Mouse (Mus musculus) limb, embryonic 10.5 days (tissue): ENCODE measurements around the gene Pde3b. TPM values are rescaled to one million over a fixed set of nuclear protein-coding genes. Genes with fewer than 3 reads are reported as not detected.

Experiments
- DNase-seq: peaks from one replicate; pipeline ENCODE4 v3.0.0-alpha.2; 2017; ENCODE audit warnings: low spot score
- H3K27ac ChIP-seq: fragments of 300-500 bp; sonication (generic); 2 replicates; pipeline ENCODE4 v1.5.1; 2016; ENCODE audit warnings: mild to moderate bottlenecking
- H3K27me3 ChIP-seq: fragments of 300-500 bp; sonication (generic); 2 replicates; pipeline ENCODE4 v1.6.1; 2016; ENCODE audit warnings: low read depth, mild to moderate bottlenecking; ENCODE audit not compliant: poor library complexity, severe bottlenecking
- H3K36me3 ChIP-seq: fragments of 300-500 bp; sonication (generic); 2 replicates; pipeline ENCODE4 v1.6.1; 2016; ENCODE audit warnings: mild to moderate bottlenecking, moderate library complexity
- H3K4me1 ChIP-seq: fragments of 300-500 bp; sonication (generic); 2 replicates; pipeline ENCODE4 v1.6.1; 2016
- H3K4me3 ChIP-seq: fragments of 300-500 bp; sonication (generic); 2 replicates; pipeline ENCODE4 v1.5.1; 2016; ENCODE audit warnings: mild to moderate bottlenecking, moderate library complexity
- H3K9me3 ChIP-seq: fragments of 300-500 bp; sonication (generic); replicated peaks from 2 replicates; pipeline ENCODE4 v1.6.1; 2016; ENCODE audit warnings: mild to moderate bottlenecking
- WGBS: fragments of 180-500 bp; shearing (Covaris S2); methylation state at CpG from one replicate; pipeline ENCODE4 v1.1.7; 2016; 5-methylcytosine and 5-hydroxymethylcytosine counted together
- polyA plus RNA-seq: library from polyadenylated mRNA; unstranded; fragments of >200 nt; fragmentation: Nextera tagmentation; extraction: Ambion mirVana; gene quantifications from 2 replicates; pipeline ENCODE4 v1.2.1, GENCODE M21; 2016

Gene Pde3b
- polyA plus RNA-seq, 1 experiment from 2014 or later, result 7.8 TPM

DNA sequence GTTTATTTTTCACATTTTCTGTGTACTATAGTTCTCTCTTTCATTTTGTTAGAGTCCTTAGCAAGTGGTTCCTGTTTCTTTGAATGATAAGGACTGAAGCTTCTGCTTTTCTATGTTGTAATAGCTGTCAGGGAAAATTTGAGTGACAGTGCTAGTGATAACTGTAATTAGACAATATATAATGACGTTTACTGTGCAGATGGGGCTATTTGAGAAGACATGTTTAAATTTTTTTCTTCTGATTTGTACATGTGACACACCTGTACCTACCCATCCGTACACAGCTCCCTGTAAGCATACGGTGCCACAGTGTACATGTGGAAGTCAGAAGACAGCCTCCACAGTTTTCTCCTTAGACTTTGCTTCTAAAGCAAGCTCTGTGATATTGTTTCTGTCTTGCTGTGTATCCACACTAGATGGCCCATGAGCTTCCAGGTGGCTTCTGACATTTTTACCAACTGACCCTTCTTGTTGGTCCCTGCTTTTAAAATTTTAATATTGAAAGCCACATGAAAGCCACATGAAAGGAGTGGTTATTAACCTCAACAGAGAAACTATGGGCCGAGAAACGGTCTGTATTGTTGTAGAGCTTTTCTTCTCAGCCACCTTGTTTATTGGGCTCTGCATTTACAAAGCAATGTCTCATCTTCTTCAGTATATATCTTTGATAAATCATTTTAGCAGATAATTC lies 38.4 kb downstream of the Pde3b start:
- H3K4me1 ChIP-seq, result no peaks in the 10 kb centered on the region
- no peaks in the 10 kb centered on the region for H3K9me3 ChIP-seq
- no peaks in the 10 kb centered on the region for H3K27me3 ChIP-seq
- 90% methylated on average over 5 of the region's 5 CpGs for WGBS
- no peaks in the 10 kb centered on the region for H3K36me3 ChIP-seq
- no peak overlapping the region for H3K4me3 ChIP-seq
- H3K27ac ChIP-seq, result no peak overlapping the region
- no peak for DNase-seq

DNA sequence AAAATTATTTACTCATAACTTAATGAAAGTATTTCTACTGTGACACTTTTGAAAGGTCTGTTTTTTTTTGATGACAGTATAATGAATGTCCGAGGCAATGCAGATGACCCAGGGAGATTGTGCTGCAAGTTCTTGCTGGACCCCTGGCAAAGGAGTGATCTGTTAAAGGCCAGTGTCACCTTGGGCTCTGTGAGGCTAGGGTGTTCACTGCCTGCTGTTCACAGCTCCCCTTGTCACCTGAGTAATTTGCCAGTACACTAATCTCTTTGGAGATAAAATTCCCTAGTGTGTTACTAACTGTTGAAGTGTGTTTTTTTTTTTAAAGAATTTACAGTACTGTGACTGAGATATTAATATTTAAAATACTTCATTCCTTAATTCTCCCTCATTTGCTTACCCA lies 39.8 kb downstream of the Pde3b start:
- WGBS, result 71% methylated on average over 1 of the region's 1 CpGs

GRCm38 (mm10) chr7:114456904-114457303 lies 41.8 kb downstream of the Pde3b start:
- Histone ChIP-seq H3K27me3 (no peaks in the 10 kb centered on the region), H3K9me3 (no peaks in the 10 kb centered on the region), H3K4me3 (no peak overlapping the region), H3K4me1 (peaks cover 2% of the 10 kb centered on the region; the same call in 1 of the 2 replicates), H3K27ac (no peak overlapping the region), H3K36me3 (no peaks in the 10 kb centered on the region)
- WGBS, result 96% methylated on average over 4 of the region's 4 CpGs
- DNase-seq, result no peak

More for the DNA sequence above, 39.8 kb downstream of the Pde3b start:
- Histone ChIP-seq H3K4me3 (no peak overlapping the region), H3K4me1 (peaks cover under 1% of the 10 kb centered on the region; the same call in 1 of the 2 replicates), H3K36me3 (no peaks in the 10 kb centered on the region), H3K27ac (no peak overlapping the region), H3K27me3 (no peaks in the 10 kb centered on the region), H3K9me3 (no peaks in the 10 kb centered on the region)
- no peak for DNase-seq

- WGBS, result 68% methylated on average over 1 of the region's 1 CpGs
- Histone ChIP-seq H3K27me3 (no peaks in the 10 kb centered on the region), H3K4me3 (no peak overlapping the region), H3K36me3 (no peaks in the 10 kb centered on the region), H3K27ac (no peak overlapping the region), H3K4me1 (peaks cover 2% of the 10 kb centered on the region; the same call in 1 of the 2 replicates), H3K9me3 (no peaks in the 10 kb centered on the region)
- no peak for DNase-seq
These were observed 44.8 kb downstream of the Pde3b start for GRCm38 (mm10) chr7:114459909-114460308.

- DNase-seq, result no peak
- Histone ChIP-seq H3K4me3 (no peak overlapping the region), H3K36me3 (no peaks in the 10 kb centered on the region), H3K27ac (no peak overlapping the region), H3K27me3 (no peaks in the 10 kb centered on the region), H3K4me1 (peaks cover 2% of the 10 kb centered on the region; the same call in 1 of the 2 replicates), H3K9me3 (no peaks in the 10 kb centered on the region)
- WGBS, result 85% methylated on average over 2 of the region's 2 CpGs
These were observed 46.6 kb downstream of the Pde3b start for GRCm38 (mm10) chr7:114461727-114462126.

- no peak for DNase-seq
- no peaks in the 10 kb centered on the region for H3K9me3 ChIP-seq
- no peaks in the 10 kb centered on the region for H3K4me1 ChIP-seq
- no peaks in the 10 kb centered on the region for H3K27me3 ChIP-seq
- H3K27ac ChIP-seq, result no peak overlapping the region
- 90% methylated on average over 3 of the region's 3 CpGs for WGBS
- no peaks in the 10 kb centered on the region for H3K36me3 ChIP-seq
- H3K4me3 ChIP-seq, result no peak overlapping the region
These were observed 51.3 kb downstream of the Pde3b start for GRCm38 (mm10) chr7:114466358-114466757.

GRCm38 (mm10) chr7:114472471-114472870 lies 57.4 kb downstream of the Pde3b start:
- Histone ChIP-seq H3K4me3 (no peak overlapping the region), H3K9me3 (no peaks in the 10 kb centered on the region), H3K27ac (no peak overlapping the region), H3K4me1 (no peaks in the 10 kb centered on the region), H3K27me3 (no peaks in the 10 kb centered on the region), H3K36me3 (no peaks in the 10 kb centered on the region)
- WGBS, result 81% methylated on average over 2 of the region's 2 CpGs
- DNase-seq, result no peak

- DNase-seq, result no peak
- Histone ChIP-seq H3K36me3 (no peaks in the 10 kb centered on the region), H3K9me3 (no peaks in the 10 kb centered on the region), H3K4me1 (no peaks in the 10 kb centered on the region), H3K4me3 (no peak overlapping the region), H3K27me3 (no peaks in the 10 kb centered on the region), H3K27ac (no peak overlapping the region)
- 91% methylated on average over 1 of the region's 1 CpGs for WGBS
These were observed 59.8 kb downstream of the Pde3b start for GRCm38 (mm10) chr7:114474889-114475288.

GRCm38 (mm10) chr7:114477884-114478283 lies 62.8 kb downstream of the Pde3b start:
- Histone ChIP-seq H3K36me3 (no peaks in the 10 kb centered on the region), H3K4me3 (no peak overlapping the region), H3K9me3 (no peaks in the 10 kb centered on the region), H3K27ac (no peak overlapping the region), H3K27me3 (no peaks in the 10 kb centered on the region), H3K4me1 (no peaks in the 10 kb centered on the region)
- WGBS, result 95% methylated on average over 2 of the region's 2 CpGs
- DNase-seq, result no peak

DNA sequence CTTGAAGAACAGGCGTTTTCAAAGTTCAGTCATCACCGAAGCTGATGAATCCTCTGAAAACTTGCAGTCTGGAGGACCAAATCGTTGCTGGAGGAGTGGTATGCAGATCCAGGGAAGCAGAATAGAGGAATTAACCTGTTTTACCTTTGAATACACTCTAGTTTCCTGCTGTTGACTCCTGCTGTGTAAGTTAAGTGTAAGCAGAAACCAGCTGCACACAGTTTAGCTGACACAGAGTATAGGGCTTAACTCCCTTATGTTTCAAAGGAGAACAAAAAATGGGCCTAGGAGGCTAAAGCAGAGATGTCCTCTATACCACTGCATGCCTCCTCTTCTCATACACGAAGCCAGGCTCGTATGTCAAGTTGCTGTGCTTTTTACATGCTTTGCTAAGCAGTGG lies 63.8 kb downstream of the Pde3b start:
- H3K9me3 ChIP-seq, result no peaks in the 10 kb centered on the region
- H3K27ac ChIP-seq, result no peak overlapping the region
- H3K36me3 ChIP-seq, result no peaks in the 10 kb centered on the region
- no peak for DNase-seq
- H3K4me1 ChIP-seq, result no peaks in the 10 kb centered on the region
- no peak overlapping the region for H3K4me3 ChIP-seq
- no peaks in the 10 kb centered on the region for H3K27me3 ChIP-seq
- WGBS, result 56% methylated on average over 5 of the region's 5 CpGs

GRCm38 (mm10) chr7:114479779-114480178 lies 64.7 kb downstream of the Pde3b start:
- H3K27ac ChIP-seq, result no peak overlapping the region
- WGBS, result 84% methylated on average over 4 of the region's 4 CpGs
- no peaks in the 10 kb centered on the region for H3K36me3 ChIP-seq
- no peak for DNase-seq
- no peaks in the 10 kb centered on the region for H3K4me1 ChIP-seq
- no peaks in the 10 kb centered on the region for H3K27me3 ChIP-seq
- H3K4me3 ChIP-seq, result no peak overlapping the region
- H3K9me3 ChIP-seq, result no peaks in the 10 kb centered on the region

GRCm38 (mm10) chr7:114480196-114480989 lies 65.3 kb downstream of the Pde3b start:
- WGBS, result 85% methylated on average over 6 of the region's 6 CpGs
- H3K4me1 ChIP-seq, result no peaks in the 10 kb centered on the region
- no peak overlapping the region for H3K27ac ChIP-seq
- no peaks in the 10 kb centered on the region for H3K9me3 ChIP-seq
- no peak overlapping the region for H3K4me3 ChIP-seq
- no peaks in the 10 kb centered on the region for H3K27me3 ChIP-seq
- DNase-seq, result no peak
- no peaks in the 10 kb centered on the region for H3K36me3 ChIP-seq

DNA sequence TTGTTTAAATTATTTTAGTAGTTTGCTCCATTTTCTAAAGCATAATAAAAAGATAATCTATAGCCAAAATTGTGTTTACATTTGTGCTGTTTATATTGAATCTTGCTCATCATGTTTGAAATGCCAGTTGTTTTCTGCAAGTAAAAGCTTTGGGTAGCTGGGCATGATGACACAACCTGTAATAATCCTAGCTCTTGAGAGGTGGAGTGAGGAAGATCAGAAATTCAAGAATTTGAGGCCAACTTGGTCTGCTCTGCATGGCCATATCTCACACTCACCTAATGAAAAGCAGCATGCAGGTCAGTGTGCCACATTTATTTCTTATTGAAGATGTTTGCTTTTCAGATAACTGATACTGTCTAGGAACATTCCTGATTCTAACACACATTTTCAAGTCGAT lies 65.9 kb downstream of the Pde3b start:
- DNase-seq, result no peak
- Histone ChIP-seq H3K9me3 (no peaks in the 10 kb centered on the region), H3K27ac (no peak overlapping the region), H3K36me3 (no peaks in the 10 kb centered on the region), H3K4me1 (no peaks in the 10 kb centered on the region), H3K27me3 (no peaks in the 10 kb centered on the region), H3K4me3 (no peak overlapping the region)
- WGBS, result 92% methylated on average over 1 of the region's 1 CpGs
